Mouse (Mus musculus) hindbrain, embryonic 16.5 days (tissue): ENCODE data around the gene Polr2c. TPM values are rescaled to one million over a fixed set of nuclear protein-coding genes. Genes with fewer than 3 reads are reported as not detected.

Experiments used
- ATAC-seq: fragments of 200-750 bp; cut with Nextera tagmentation; 2 replicates; pipeline ENCODE4 v1.8.0; 2017; ENCODE audit warnings: moderate TSS enrichment, moderate library complexity
- H3K27ac ChIP-seq: fragments of 300-500 bp; sonication (generic); 2 replicates; pipeline ENCODE4 v1.5.1; 2014; ENCODE audit warnings: low read depth, mild to moderate bottlenecking, control low read depth, low read length, moderate library complexity
- H3K27me3 ChIP-seq: fragments of 300-500 bp; sonication (generic); replicated peaks from 2 replicates; pipeline ENCODE4 v1.6.1; 2014; ENCODE audit warnings: low read length; ENCODE audit not compliant: control insufficient read depth, insufficient read depth
- H3K36me3 ChIP-seq: fragments of 300-500 bp; sonication (generic); 2 replicates; pipeline ENCODE4 v1.6.1; 2014; ENCODE audit warnings: mild to moderate bottlenecking, low read length, moderate library complexity, mixed read lengths; ENCODE audit not compliant: control insufficient read depth, insufficient read depth
- H3K4me1 ChIP-seq: fragments of 300-500 bp; sonication (generic); 2 replicates; pipeline ENCODE4 v1.6.1; 2014; ENCODE audit warnings: low read depth, low read length; ENCODE audit not compliant: control insufficient read depth, insufficient read depth
- H3K4me2 ChIP-seq: fragments of 300-500 bp; sonication (generic); 2 replicates; pipeline ENCODE4 v1.6.1; 2014; ENCODE audit warnings: mild to moderate bottlenecking, low read length, control low read depth, moderate library complexity
- H3K4me3 ChIP-seq: fragments of 300-500 bp; sonication (generic); 2 replicates; pipeline ENCODE4 v1.5.1; 2014; ENCODE audit warnings: mild to moderate bottlenecking, low read length, control low read depth, moderate library complexity
- H3K9ac ChIP-seq: fragments of 300-500 bp; sonication (generic); 2 replicates; pipeline ENCODE4 v1.6.1; 2014; ENCODE audit warnings: low read depth, mild to moderate bottlenecking, control low read depth, low read length, moderate library complexity
- H3K9me3 ChIP-seq: fragments of 300-500 bp; sonication (generic); 2 replicates; pipeline ENCODE4 v1.6.1; 2014; ENCODE audit warnings: mild to moderate bottlenecking, low read length, moderate library complexity; ENCODE audit not compliant: control insufficient read depth
- WGBS: fragments of 180-500 bp; shearing (Covaris S2); extraction: QIAGEN DNeasy Blood & Tissue Kit; methylation state at CpG from one replicate; pipeline ENCODE4 v1.1.7; 2014; 5-methylcytosine and 5-hydroxymethylcytosine counted together
- polyA plus RNA-seq: library from polyadenylated mRNA; unstranded; fragments of >200 nt; fragmentation: Nextera tagmentation; extraction: Ambion mirVana; gene quantifications from 2 replicates; pipeline ENCODE4 v1.2.1, GENCODE M21; 2015

Gene Polr2c
- polyA plus RNA-seq, 1 experiment from 2014 or later: 119 TPM

GRCm38 (mm10) chr8:94914256-94914655 lies 57.0 kb downstream of the Polr2c start:
- Histone ChIP-seq H3K27ac (no peak overlapping the region), H3K27me3 (peaks cover 15% of the 10 kb centered on the region), H3K9ac (no peak overlapping the region), H3K4me3 (no peak overlapping the region), H3K4me1 (peaks cover 25% of the 10 kb centered on the region), H3K4me2 (no peak overlapping the region), H3K36me3 (no peaks in the 10 kb centered on the region), H3K9me3 (no peaks in the 10 kb centered on the region)
- ATAC-seq: no peak
- 70% methylated on average over 6 of the region's 6 CpGs for WGBS

GRCm38 (mm10) chr8:94914701-94915101 lies 57.5 kb downstream of the Polr2c start:
- H3K4me2 ChIP-seq: 0 out of 2 replicates have a peak overlapping the region, but pooled peaks have one; percentile 8
- H3K9me3 ChIP-seq: no peaks in the 10 kb centered on the region
- 31% methylated on average over 3 of the region's 3 CpGs for WGBS
- no peaks in the 10 kb centered on the region for H3K36me3 ChIP-seq
- peaks cover 15% of the 10 kb centered on the region for H3K27me3 ChIP-seq
- ATAC-seq: no peak
- H3K4me3 ChIP-seq: no peak overlapping the region
- H3K27ac ChIP-seq: no peak overlapping the region
- H3K9ac ChIP-seq: no peak overlapping the region
- H3K4me1 ChIP-seq: peaks cover 25% of the 10 kb centered on the region

GRCm38 (mm10) chr8:94916311-94916959 lies 59.2 kb downstream of the Polr2c start:
- Histone ChIP-seq H3K27ac (no peak overlapping the region), H3K27me3 (peaks cover 15% of the 10 kb centered on the region), H3K4me2 (peak overlapping the region; percentile 86), H3K4me3 (peak overlapping the region; percentile 56; the same call in 1 of the 2 replicates), H3K36me3 (no peaks in the 10 kb centered on the region), H3K4me1 (peaks cover 25% of the 10 kb centered on the region), H3K9ac (no peak overlapping the region), H3K9me3 (no peaks in the 10 kb centered on the region)
- 56% methylated on average over 9 of the region's 9 CpGs for WGBS
- ATAC-seq: no peak

GRCm38 (mm10) chr8:94916960-94917324 lies 59.7 kb downstream of the Polr2c start:
- Histone ChIP-seq H3K4me3 (peak overlapping the region; percentile 56), H3K36me3 (no peaks in the 10 kb centered on the region), H3K27ac (no peak overlapping the region), H3K4me2 (peak overlapping the region; percentile 86), H3K27me3 (peaks cover 15% of the 10 kb centered on the region), H3K9ac (peak overlapping the region; percentile 43; the same call in 1 of the 2 replicates), H3K4me1 (peaks cover 25% of the 10 kb centered on the region), H3K9me3 (no peaks in the 10 kb centered on the region)
- ATAC-seq: peak; percentile 1; the same call in 1 of the 2 replicates
- 16% methylated on average over 10 of the region's 10 CpGs for WGBS

GRCm38 (mm10) chr8:94917352-94917751 lies 60.1 kb downstream of the Polr2c start:
- ATAC-seq: peak; percentile 92
- H3K27me3 ChIP-seq: peaks cover 15% of the 10 kb centered on the region
- peaks cover 25% of the 10 kb centered on the region for H3K4me1 ChIP-seq
- H3K9me3 ChIP-seq: no peaks in the 10 kb centered on the region
- H3K36me3 ChIP-seq: no peaks in the 10 kb centered on the region
- WGBS: 0% methylated on average over 24 of the region's 27 CpGs
- H3K9ac ChIP-seq: peak overlapping the region; percentile 65
- peak overlapping the region; percentile 56 for H3K4me3 ChIP-seq
- peak overlapping the region; percentile 40; the same call in 1 of the 2 replicates for H3K27ac ChIP-seq
- peak overlapping the region; percentile 86 for H3K4me2 ChIP-seq

GRCm38 (mm10) chr8:94917851-94918495 lies 60.7 kb downstream of the Polr2c start, which contains the start of gene Ccdc102a:
Gene Ccdc102a, minus strand, starts transcription at chr8:94918098.
- peak within 1 kb of the TSS; percentile 56 for H3K4me3 ChIP-seq
- peaks cover 10% of the 10 kb centered on the region for H3K27me3 ChIP-seq
- H3K4me1 ChIP-seq: peaks cover 22% of the 10 kb centered on the region
- H3K27ac ChIP-seq: peak within 1 kb of the TSS; percentile 40; the same call in 1 of the 2 replicates
- 0 out of 2 replicates have a peak, but pooled peaks have one; percentile 14 for ATAC-seq
- 4% methylated on average over 35 of the region's 51 CpGs for WGBS
- H3K9me3 ChIP-seq: no peaks in the 10 kb centered on the region
- H3K4me2 ChIP-seq: peak within 1 kb of the TSS; percentile 86
- H3K36me3 ChIP-seq: no peaks in the 10 kb centered on the region
- H3K9ac ChIP-seq: peak within 1 kb of the TSS; percentile 65

GRCm38 (mm10) chr8:94919256-94919655 lies 62.0 kb downstream of the Polr2c start:
- Histone ChIP-seq H3K27me3 (peaks cover 5% of the 10 kb centered on the region; the same call in 1 of the 2 replicates), H3K27ac (no peak overlapping the region), H3K9ac (no peak overlapping the region), H3K4me2 (no peak overlapping the region), H3K9me3 (no peaks in the 10 kb centered on the region), H3K4me3 (no peak overlapping the region), H3K36me3 (no peaks in the 10 kb centered on the region), H3K4me1 (peaks cover 18% of the 10 kb centered on the region)
- ATAC-seq: no peak

GRCm38 (mm10) chr8:94922176-94922575 lies 64.9 kb downstream of the Polr2c start:
- Histone ChIP-seq H3K4me1 (peaks cover 8% of the 10 kb centered on the region; the same call in 1 of the 2 replicates), H3K9ac (no peak overlapping the region), H3K4me2 (no peak overlapping the region), H3K9me3 (no peaks in the 10 kb centered on the region), H3K27ac (no peak overlapping the region), H3K36me3 (no peaks in the 10 kb centered on the region), H3K27me3 (peaks cover 5% of the 10 kb centered on the region; the same call in 1 of the 2 replicates), H3K4me3 (no peak overlapping the region)
- no peak for ATAC-seq
- WGBS: 63% methylated on average over 6 of the region's 6 CpGs

- ATAC-seq: no peak
- H3K9ac ChIP-seq: no peak overlapping the region
- peaks cover 4% of the 10 kb centered on the region; the same call in 1 of the 2 replicates for H3K27me3 ChIP-seq
- peaks cover 5% of the 10 kb centered on the region; the same call in 1 of the 2 replicates for H3K4me1 ChIP-seq
- H3K9me3 ChIP-seq: no peaks in the 10 kb centered on the region
- H3K4me2 ChIP-seq: no peak overlapping the region
- 29% methylated on average over 8 of the region's 8 CpGs for WGBS
- H3K27ac ChIP-seq: no peak overlapping the region
- no peaks in the 10 kb centered on the region for H3K36me3 ChIP-seq
- no peak overlapping the region for H3K4me3 ChIP-seq
Measured at GRCm38 (mm10) chr8:94922602-94923001, 65.4 kb downstream of the Polr2c start.
